Mouse (Mus musculus) cerebellum, adult 9-11 months (tissue): ENCODE measurements around the gene Nedd9.

Experiments used
- DNase-seq: peaks from one replicate; pipeline ENCODE4 v3.0.0; 2022

Nedd9 gene

GRCm38 (mm10) chr13:41453227-41454193, 33.7 kb downstream of the Nedd9 start:
- DNase-seq = no peak

- DNase-seq = no peak
Measured at GRCm38 (mm10) chr13:41450821-41451220, 36.3 kb downstream of the Nedd9 start.

- no peak for DNase-seq
Measured at GRCm38 (mm10) chr13:41449211-41449610, 38.0 kb downstream of the Nedd9 start.

GRCm38 (mm10) chr13:41447209-41447608, 40.0 kb downstream of the Nedd9 start:
- no peak for DNase-seq

- no peak for DNase-seq
Measured at GRCm38 (mm10) chr13:41446591-41446990, 40.6 kb downstream of the Nedd9 start.

GRCm38 (mm10) chr13:41445067-41445808, 41.9 kb downstream of the Nedd9 start:
- no peak for DNase-seq

GRCm38 (mm10) chr13:41444230-41444629, 42.9 kb downstream of the Nedd9 start:
- no peak for DNase-seq

- DNase-seq = no peak
Measured at GRCm38 (mm10) chr13:41442145-41442544, 45.0 kb downstream of the Nedd9 start.

- no peak for DNase-seq
Measured at GRCm38 (mm10) chr13:41440205-41440604, 47.0 kb downstream of the Nedd9 start.

- no peak for DNase-seq
Measured at GRCm38 (mm10) chr13:41437390-41437789, 49.8 kb downstream of the Nedd9 start.

GRCm38 (mm10) chr13:41436731-41437130, 50.4 kb downstream of the Nedd9 start:
- DNase-seq = no peak

- DNase-seq = no peak
Measured at GRCm38 (mm10) chr13:41433201-41433600, 54.0 kb downstream of the Nedd9 start.

- DNase-seq = no peak
Measured at GRCm38 (mm10) chr13:41431795-41432194, 55.4 kb downstream of the Nedd9 start.

- no peak for DNase-seq
Measured at GRCm38 (mm10) chr13:41427046-41427445, 60.1 kb downstream of the Nedd9 start.

GRCm38 (mm10) chr13:41423463-41424074, 63.6 kb downstream of the Nedd9 start:
- no peak for DNase-seq

- DNase-seq = no peak
Measured at GRCm38 (mm10) chr13:41422581-41422980, 64.6 kb downstream of the Nedd9 start.

- no peak for DNase-seq
Measured at GRCm38 (mm10) chr13:41420376-41420775, 66.8 kb downstream of the Nedd9 start.

GRCm38 (mm10) chr13:41418198-41418869, 68.8 kb downstream of the Nedd9 start:
- DNase-seq = no peak

- no peak for DNase-seq
Measured at GRCm38 (mm10) chr13:41416065-41417016, 70.8 kb downstream of the Nedd9 start.

- no peak for DNase-seq
Measured at GRCm38 (mm10) chr13:41410191-41411074, 76.7 kb downstream of the Nedd9 start.

GRCm38 (mm10) chr13:41409291-41409690, 77.9 kb downstream of the Nedd9 start:
- DNase-seq = no peak
